Mouse (Mus musculus): Measurements from ENCODE around the gene Cldn14.

DNA sequence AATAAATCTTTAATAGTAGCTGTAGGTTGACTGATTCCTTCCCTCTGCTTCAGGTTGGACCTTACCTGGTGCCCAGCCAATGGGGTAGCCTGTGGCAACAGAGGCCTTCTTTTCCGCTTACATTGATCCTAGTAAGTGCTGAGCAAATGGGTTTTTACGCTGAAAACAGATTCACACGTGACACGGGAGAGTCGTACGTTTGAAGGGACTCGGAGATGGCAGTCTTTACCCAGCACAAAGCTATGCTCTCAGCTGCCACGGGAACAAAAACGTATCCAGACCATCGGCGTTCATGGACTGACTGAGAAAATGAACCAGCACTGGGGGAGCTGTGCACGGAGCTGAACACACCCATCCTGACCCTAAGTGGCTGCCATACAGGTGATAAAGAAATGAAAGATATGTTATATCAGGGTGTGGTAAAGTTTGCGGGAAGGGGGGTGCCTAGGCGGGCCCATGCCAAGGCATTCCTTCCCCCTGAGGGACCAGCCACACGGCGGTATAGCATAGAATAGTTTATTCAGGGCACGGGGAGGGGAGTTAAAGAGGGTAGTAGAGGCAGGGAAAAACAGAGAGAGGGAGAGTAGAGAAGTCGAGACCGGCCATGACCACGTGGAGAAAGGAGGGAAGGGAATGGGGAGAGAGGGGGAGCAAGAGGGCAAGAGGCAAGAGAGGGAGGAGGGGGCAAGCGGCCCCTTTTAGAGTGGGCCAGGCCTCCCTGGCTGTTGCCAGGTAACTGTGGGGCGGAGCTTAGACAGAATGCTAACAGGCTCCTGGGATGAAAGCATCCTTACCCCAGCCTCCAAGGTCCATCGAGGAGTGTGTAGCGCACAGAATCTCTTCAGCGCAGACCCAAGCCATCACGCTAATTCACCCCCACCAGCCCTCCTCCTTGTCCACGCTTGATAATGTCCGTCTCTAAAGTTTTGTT is 97.6 kb downstream of the Cldn14 start:
- no peak for TF ChIP-seq ZNF384 (IDR thresholded peaks at IDR 0.05; ENCODE audit: low read depth, low read length)
- no peak for TF ChIP-seq ZC3H11A (IDR thresholded peaks at IDR 0.05; ENCODE audit: borderline replicate concordance, low read depth, low read length)

Data from ES-E14 (cell line).